Mouse (Mus musculus) kidney, adult 2 months (tissue): Measurements from ENCODE around the gene B230217C12Rik.

Source experiments
- CTCF ChIP-seq: fragments of 200-500 bp; conservative IDR thresholded peaks from 2 replicates; pipeline ENCODE4 v1.5.1; 2011; ENCODE audit warnings: low read depth, mild to moderate bottlenecking, control low read depth, low read length, moderate library complexity, mixed read lengths; ENCODE audit not compliant: insufficient read depth, insufficient read length
- POLR2A ChIP-seq: fragments of 200-500 bp; IDR thresholded peaks from one replicate; pipeline ENCODE4 v1.6.1; 2011; ENCODE audit warnings: low read depth, low read length, control low read depth

DNA sequence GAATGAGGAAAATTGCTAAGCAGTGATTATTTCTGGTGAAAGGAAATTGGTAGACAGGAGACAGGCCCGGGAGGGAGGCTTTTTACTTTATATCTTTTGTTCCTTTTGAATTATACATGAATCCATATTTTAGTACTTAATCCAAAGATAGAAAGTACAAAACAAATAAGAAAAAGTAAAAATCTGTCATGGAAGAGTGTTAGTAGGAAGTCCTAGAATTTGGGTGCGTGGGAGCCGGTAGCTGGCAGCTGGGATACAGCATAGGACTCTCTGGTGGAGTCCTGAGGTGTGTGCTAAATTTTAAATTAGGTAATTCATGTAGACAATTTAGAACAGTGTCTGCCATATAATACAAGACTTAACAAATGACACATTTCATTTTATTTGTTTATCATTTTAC lies 27.0 kb downstream of the B230217C12Rik start:
- TF ChIP-seq CTCF (no peak), POLR2A (no peak)
